Mouse (Mus musculus): ENCODE results near the gene Cct3. TPM values are rescaled to one million over a fixed set of nuclear protein-coding genes. Genes with fewer than 3 reads are reported as not detected.
"Not testable (repeated sequence)": the region's sequence is repeated elsewhere in the genome, so short reads cannot be mapped to it uniquely, and the experiment has no call there.

Cct3 gene
- polyA plus RNA-seq (2016; fragmentation: Nextera tagmentation; extraction: Ambion mirVana): 426 and 439 TPM in 2 replicates

DNA sequence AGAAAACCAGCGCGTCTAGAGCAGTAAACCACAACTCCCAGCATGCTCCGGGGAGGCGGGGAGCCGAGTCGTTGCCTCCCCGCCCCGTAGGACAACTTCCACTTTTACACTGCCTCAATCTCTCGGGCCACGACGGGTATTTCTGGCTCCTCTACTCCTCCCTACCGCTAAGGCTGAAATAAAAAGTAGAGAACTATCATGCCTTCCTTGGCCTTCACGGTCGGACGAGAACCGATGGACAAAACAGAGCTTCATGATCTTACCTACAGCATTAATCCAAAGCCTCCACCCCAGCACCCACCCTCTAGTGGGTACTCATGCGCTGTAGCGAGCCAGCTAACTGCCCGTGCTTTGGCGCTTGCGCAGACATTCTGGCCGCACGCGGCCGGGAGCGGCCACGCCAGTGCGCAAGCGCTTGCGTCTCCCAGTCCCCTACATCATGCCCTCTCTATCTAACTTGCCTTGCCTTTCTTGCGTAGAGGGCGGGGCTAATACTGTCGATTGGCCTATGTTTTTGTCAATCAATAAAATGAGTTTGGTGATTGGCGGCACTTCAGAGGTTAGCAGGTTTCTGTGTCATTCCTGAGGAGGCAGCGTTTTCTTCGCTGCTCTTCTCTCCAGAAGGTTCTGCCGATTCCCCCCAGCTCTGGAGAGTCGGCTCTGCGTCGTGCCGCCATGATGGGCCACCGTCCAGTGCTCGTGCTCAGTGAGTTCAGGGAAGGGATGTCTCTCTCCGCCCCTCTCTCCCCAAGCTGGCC is at the start of gene Cct3, which contains the start of gene Tsacc:
Gene Cct3, plus strand, starts transcription at position 556 of the 758 bp plus-strand sequence.
Gene Tsacc, minus strand, starts transcription at position 439 of the 758 bp plus-strand sequence.
- under 1% methylated on average over 44 of the region's 44 CpGs for WGBS
- Histone ChIP-seq H3K27me3 (replicated peaks) (no peaks in the 10 kb centered on the region), H3K36me3 (peaks cover 26% of the 10 kb centered on the region), H3K9me3 (replicated peaks) (no peaks in the 10 kb centered on the region), H3K4me2 (peak within 1 kb of the TSS; percentile 77), H3K27ac (ENCODE audit: poor library complexity, severe bottlenecking) (peak within 1 kb of the TSS; percentile 97), H3K9ac (peak within 1 kb of the TSS; percentile 93), H3K4me3 (peak within 1 kb of the TSS; percentile 86), H3K4me1 (replicated peaks) (peaks cover 14% of the 10 kb centered on the region)
- ATAC-seq (ENCODE audit: insufficient number of reproducible peaks, low FRiP score): peak; percentile 98

DNA sequence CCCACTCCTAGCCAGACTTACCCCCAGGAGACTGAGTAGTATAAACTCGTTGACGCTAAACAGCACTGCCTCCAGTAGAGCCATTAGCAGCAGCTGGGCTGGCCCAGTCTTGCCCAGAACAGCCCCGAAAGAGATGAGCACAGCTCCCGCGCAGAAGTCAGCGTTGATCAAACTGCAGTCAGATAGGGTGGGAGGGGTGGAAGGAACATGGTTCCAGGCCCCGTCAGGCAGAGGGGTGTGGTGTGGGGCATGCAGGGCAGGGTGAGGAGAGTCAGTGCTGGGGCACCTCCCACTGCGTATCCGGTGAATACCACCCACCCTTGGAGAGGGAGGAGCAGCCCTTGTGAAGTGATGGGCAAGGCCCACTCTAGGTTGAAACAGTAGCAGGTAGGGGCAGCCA is 49.2 kb upstream of the Cct3 start:
- Histone ChIP-seq H3K4me2 (no peak overlapping the region), H3K27me3 (replicated peaks) (peaks cover 76% of the 10 kb centered on the region), H3K4me1 (replicated peaks) (no peaks in the 10 kb centered on the region), H3K36me3 (no peaks in the 10 kb centered on the region), H3K4me3 (no peak overlapping the region), H3K9me3 (replicated peaks) (no peaks in the 10 kb centered on the region), H3K9ac (no peak overlapping the region), H3K27ac (ENCODE audit: poor library complexity, severe bottlenecking) (no peak overlapping the region)
- ATAC-seq (ENCODE audit: insufficient number of reproducible peaks, low FRiP score): no peak
- 67% methylated on average over 9 of the region's 9 CpGs for WGBS

- Histone ChIP-seq H3K27me3 (replicated peaks) (peaks cover 76% of the 10 kb centered on the region), H3K4me2 (no peak overlapping the region), H3K9ac (no peak overlapping the region), H3K4me3 (no peak overlapping the region), H3K36me3 (no peaks in the 10 kb centered on the region), H3K27ac (ENCODE audit: poor library complexity, severe bottlenecking) (no peak overlapping the region), H3K4me1 (replicated peaks) (no peaks in the 10 kb centered on the region), H3K9me3 (replicated peaks) (no peaks in the 10 kb centered on the region)
- no peak for ATAC-seq (ENCODE audit: insufficient number of reproducible peaks, low FRiP score)
- WGBS: 88% methylated on average over 11 of the region's 11 CpGs
Observed at GRCm38 (mm10) chr3:88248406-88248805, 48.5 kb upstream of the Cct3 start.

DNA sequence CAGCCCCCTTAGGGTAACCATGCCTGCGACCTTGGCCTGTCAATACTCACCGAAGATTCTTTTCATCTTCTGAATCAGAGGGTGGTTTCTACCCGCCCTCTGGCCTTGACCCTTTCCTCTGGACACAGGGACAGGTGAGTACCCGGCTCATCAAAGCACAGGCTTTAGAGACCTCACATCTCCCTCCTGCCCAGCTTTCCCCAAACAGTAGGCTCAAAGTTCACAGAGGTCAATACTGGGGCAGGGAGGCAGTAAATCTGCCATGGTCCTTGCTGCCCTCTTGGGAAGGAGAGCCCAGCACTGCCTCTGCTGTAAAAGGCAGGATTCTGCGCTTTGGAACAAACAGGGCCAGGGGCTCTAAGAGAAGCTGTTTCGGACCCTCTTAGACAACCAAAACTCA is 44.2 kb upstream of the Cct3 start:
- H3K4me3 ChIP-seq: no peak overlapping the region
- H3K4me2 ChIP-seq: no peak overlapping the region
- H3K27me3 ChIP-seq (replicated peaks): peaks cover 77% of the 10 kb centered on the region
- H3K27ac ChIP-seq (ENCODE audit: poor library complexity, severe bottlenecking): no peak overlapping the region
- H3K4me1 ChIP-seq (replicated peaks): peaks cover 9% of the 10 kb centered on the region
- ATAC-seq (ENCODE audit: insufficient number of reproducible peaks, low FRiP score): no peak
- H3K36me3 ChIP-seq: no peaks in the 10 kb centered on the region
- WGBS: 69% methylated on average over 6 of the region's 6 CpGs
- H3K9ac ChIP-seq: no peak overlapping the region
- no peaks in the 10 kb centered on the region for H3K9me3 ChIP-seq (replicated peaks)

- Histone ChIP-seq H3K36me3 (no peaks in the 10 kb centered on the region), H3K4me3 (peak within 1 kb of the TSS; percentile 47), H3K4me1 (replicated peaks) (peaks cover 9% of the 10 kb centered on the region), H3K9me3 (replicated peaks) (no peaks in the 10 kb centered on the region), H3K27me3 (replicated peaks) (peaks cover 69% of the 10 kb centered on the region), H3K9ac (peak within 1 kb of the TSS; percentile 22), H3K27ac (ENCODE audit: poor library complexity, severe bottlenecking) (no peak within 1 kb of the TSS), H3K4me2 (peak within 1 kb of the TSS; percentile 77)
- 0 out of 2 replicates have a peak, but pooled peaks have one; percentile 18 for ATAC-seq (ENCODE audit: insufficient number of reproducible peaks, low FRiP score)
- WGBS: 3% methylated on average over 34 of the region's 34 CpGs
Observed at GRCm38 (mm10) chr3:88254268-88254926, 42.5 kb upstream of the Cct3 start, which contains the start of gene Rhbg. Gene Rhbg (minus strand): TSS chr3:88254709.

DNA sequence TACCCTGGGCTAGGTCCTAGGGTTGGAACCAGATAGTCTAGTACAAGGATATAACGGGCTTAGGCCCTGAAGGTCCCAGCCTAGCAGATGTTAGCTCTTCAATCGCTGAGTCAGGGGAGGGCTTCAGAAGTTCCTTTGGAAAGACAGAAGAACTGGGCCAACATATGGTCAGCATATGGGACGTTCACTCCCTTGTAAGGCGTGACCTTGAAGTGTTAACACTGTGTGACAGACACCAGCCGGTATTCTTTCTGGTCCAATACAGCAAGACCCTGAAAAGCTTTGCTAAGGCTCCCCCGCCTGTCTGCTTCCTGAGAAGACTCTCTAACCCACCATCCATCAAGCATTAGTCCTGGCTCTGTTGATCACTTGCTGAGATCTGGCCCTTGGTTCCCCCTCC is 41.0 kb upstream of the Cct3 start:
- Histone ChIP-seq H3K4me2 (no peak overlapping the region), H3K27me3 (replicated peaks) (peaks cover 67% of the 10 kb centered on the region), H3K9me3 (replicated peaks) (no peaks in the 10 kb centered on the region), H3K36me3 (no peaks in the 10 kb centered on the region), H3K4me3 (no peak overlapping the region), H3K27ac (ENCODE audit: poor library complexity, severe bottlenecking) (no peak overlapping the region), H3K9ac (no peak overlapping the region), H3K4me1 (replicated peaks) (peaks cover 9% of the 10 kb centered on the region)
- 44% methylated on average over 6 of the region's 6 CpGs for WGBS
- no peak for ATAC-seq (ENCODE audit: insufficient number of reproducible peaks, low FRiP score)

DNA sequence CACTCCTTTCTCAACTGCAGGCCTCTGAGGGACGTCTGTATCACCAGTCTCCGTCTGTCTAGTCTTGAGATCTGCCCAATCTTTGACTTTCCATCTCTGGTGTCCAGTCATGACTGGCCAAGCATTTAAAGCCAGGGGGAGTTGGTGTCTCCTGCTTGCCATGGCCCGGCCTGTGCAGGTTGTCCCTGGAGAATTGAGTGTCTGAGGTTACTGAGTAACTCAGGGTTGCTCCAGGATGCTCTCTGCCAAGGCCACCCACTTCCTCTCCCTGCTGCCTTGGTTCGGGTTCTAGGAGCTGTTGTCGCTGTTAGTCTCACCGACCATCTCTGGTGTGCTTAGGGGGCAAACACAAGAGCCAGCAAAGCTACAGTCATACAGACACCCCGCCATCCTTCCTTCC is 40.5 kb upstream of the Cct3 start:
- peaks cover 64% of the 10 kb centered on the region for H3K27me3 ChIP-seq (replicated peaks)
- no peak for ATAC-seq (ENCODE audit: insufficient number of reproducible peaks, low FRiP score)
- WGBS: 56% methylated on average over 7 of the region's 7 CpGs

DNA sequence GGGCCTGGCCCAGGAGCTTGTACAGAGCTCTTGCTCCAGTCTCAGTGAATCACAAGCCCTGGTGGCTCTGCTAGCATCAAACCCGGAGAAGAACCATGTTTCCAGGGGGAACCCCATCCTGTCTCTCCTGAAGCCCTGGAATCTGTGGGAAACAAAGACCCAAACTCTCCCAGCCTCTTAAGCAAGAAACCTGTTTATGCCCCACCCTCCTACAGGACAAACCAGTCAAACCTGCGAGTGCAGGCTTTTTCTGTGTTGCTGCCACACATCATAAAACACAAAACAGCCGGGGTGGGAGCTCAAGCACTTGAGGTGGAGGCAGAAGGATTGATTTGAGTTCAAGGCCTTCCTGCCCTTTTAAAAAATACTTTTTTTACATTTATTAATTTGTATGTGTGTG is 34.6 kb upstream of the Cct3 start:
- WGBS: 64% methylated on average over 3 of the region's 3 CpGs
- no peak for ATAC-seq (ENCODE audit: insufficient number of reproducible peaks, low FRiP score)
- no peaks in the 10 kb centered on the region for H3K36me3 ChIP-seq
- H3K4me2 ChIP-seq: no peak overlapping the region
- H3K27ac ChIP-seq (ENCODE audit: poor library complexity, severe bottlenecking): no peak overlapping the region
- H3K4me3 ChIP-seq: no peak overlapping the region
- no peaks in the 10 kb centered on the region for H3K4me1 ChIP-seq (replicated peaks)
- no peak overlapping the region for H3K9ac ChIP-seq
- H3K9me3 ChIP-seq (replicated peaks): no peaks in the 10 kb centered on the region
- H3K27me3 ChIP-seq (replicated peaks): peaks cover 6% of the 10 kb centered on the region

More for the DNA sequence above, 40.5 kb upstream of the Cct3 start:
- H3K4me3 ChIP-seq: no peak overlapping the region
- no peak overlapping the region for H3K27ac ChIP-seq (ENCODE audit: poor library complexity, severe bottlenecking)
- no peaks in the 10 kb centered on the region for H3K9me3 ChIP-seq (replicated peaks)
- H3K36me3 ChIP-seq: no peaks in the 10 kb centered on the region
- no peak overlapping the region for H3K4me2 ChIP-seq
- peaks cover 9% of the 10 kb centered on the region for H3K4me1 ChIP-seq (replicated peaks)
- H3K9ac ChIP-seq: no peak overlapping the region

GRCm38 (mm10) chr3:88268014-88268413 is 28.9 kb upstream of the Cct3 start:
- not testable (repeated sequence) for H3K4me3 ChIP-seq; H3K36me3 ChIP-seq; ATAC-seq (ENCODE audit: insufficient number of reproducible peaks, low FRiP score); H3K9me3 ChIP-seq (replicated peaks); H3K9ac ChIP-seq; H3K4me1 ChIP-seq (replicated peaks); H3K27ac ChIP-seq (ENCODE audit: poor library complexity, severe bottlenecking); H3K4me2 ChIP-seq; H3K27me3 ChIP-seq (replicated peaks)
- WGBS: 57% methylated on average over 6 of the region's 6 CpGs

GRCm38 (mm10) chr3:88268991-88269390 is 27.9 kb upstream of the Cct3 start:
- H3K9me3 ChIP-seq (replicated peaks): no peaks in the 10 kb centered on the region
- H3K9ac ChIP-seq: no peak overlapping the region
- ATAC-seq (ENCODE audit: insufficient number of reproducible peaks, low FRiP score): no peak
- no peak overlapping the region for H3K27ac ChIP-seq (ENCODE audit: poor library complexity, severe bottlenecking)
- H3K4me3 ChIP-seq: no peak overlapping the region
- no peaks in the 10 kb centered on the region for H3K4me1 ChIP-seq (replicated peaks)
- WGBS: 78% methylated on average over 5 of the region's 5 CpGs
- H3K36me3 ChIP-seq: no peaks in the 10 kb centered on the region
- H3K4me2 ChIP-seq: no peak overlapping the region
- no peaks in the 10 kb centered on the region for H3K27me3 ChIP-seq (replicated peaks)

GRCm38 (mm10) chr3:88271298-88271697 is 25.6 kb upstream of the Cct3 start:
- not testable (repeated sequence) for H3K4me1 ChIP-seq (replicated peaks); H3K36me3 ChIP-seq; H3K27me3 ChIP-seq (replicated peaks); H3K27ac ChIP-seq (ENCODE audit: poor library complexity, severe bottlenecking); H3K9ac ChIP-seq; H3K4me3 ChIP-seq; H3K9me3 ChIP-seq (replicated peaks); H3K4me2 ChIP-seq; ATAC-seq (ENCODE audit: insufficient number of reproducible peaks, low FRiP score)
- 76% methylated on average over 2 of the region's 2 CpGs for WGBS

All from heart, embryonic 12.5 days (tissue).